Mouse (Mus musculus) cerebellum, adult 18-20 months (tissue): ENCODE measurements around the gene Spsb2.
"Not testable (repeated sequence)": the region's sequence is repeated elsewhere in the genome, so short reads cannot be mapped to it uniquely, and the experiment has no call there.

Source experiments
- DNase-seq, 2 experiments: peaks; one replicate each; pipeline ENCODE4 v3.0.0; 2021

The Spsb2 gene

DNA sequence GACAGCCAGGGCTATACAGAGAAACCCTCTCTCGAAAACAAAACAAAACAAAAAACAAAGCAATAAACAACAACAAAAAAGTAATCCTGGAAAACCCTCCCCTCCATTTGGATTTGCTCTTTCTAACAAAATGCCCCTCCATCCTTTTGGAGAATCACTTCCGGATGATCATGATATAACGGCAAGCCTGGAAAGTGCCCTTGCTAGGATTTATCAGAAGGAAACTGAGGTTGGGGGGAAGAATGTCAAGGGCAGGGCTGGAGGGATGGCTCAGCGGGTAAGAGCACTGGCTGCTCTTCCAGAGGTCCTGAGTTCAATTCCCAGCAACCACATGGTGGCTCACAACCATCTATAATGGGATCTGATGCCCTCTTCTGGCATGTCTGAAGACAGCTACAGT lies 4.8 kb upstream of the Spsb2 start:
- not testable (repeated sequence) for DNase-seq

DNA sequence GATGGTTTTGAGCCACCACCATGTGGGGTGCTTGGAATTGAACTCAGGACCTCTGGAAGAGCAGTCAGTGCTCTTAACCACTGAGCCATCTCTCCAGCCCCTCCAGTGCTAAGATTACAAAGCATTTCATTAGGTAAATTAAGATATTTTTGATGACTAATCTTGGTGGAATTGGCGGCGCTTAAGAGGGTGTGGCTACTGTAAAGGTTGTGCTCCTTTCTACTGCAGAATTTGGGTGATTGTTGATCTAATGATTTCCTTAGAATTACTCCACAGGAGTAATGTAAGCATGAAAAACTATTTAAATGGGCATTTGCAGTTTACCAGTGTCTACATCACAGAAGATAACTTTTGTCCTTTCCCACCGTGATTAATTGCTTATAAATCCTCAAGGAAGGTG lies 4.1 kb upstream of the Spsb2 start:
- peak in 1 of 2 experiments; percentile 0 for DNase-seq

DNA sequence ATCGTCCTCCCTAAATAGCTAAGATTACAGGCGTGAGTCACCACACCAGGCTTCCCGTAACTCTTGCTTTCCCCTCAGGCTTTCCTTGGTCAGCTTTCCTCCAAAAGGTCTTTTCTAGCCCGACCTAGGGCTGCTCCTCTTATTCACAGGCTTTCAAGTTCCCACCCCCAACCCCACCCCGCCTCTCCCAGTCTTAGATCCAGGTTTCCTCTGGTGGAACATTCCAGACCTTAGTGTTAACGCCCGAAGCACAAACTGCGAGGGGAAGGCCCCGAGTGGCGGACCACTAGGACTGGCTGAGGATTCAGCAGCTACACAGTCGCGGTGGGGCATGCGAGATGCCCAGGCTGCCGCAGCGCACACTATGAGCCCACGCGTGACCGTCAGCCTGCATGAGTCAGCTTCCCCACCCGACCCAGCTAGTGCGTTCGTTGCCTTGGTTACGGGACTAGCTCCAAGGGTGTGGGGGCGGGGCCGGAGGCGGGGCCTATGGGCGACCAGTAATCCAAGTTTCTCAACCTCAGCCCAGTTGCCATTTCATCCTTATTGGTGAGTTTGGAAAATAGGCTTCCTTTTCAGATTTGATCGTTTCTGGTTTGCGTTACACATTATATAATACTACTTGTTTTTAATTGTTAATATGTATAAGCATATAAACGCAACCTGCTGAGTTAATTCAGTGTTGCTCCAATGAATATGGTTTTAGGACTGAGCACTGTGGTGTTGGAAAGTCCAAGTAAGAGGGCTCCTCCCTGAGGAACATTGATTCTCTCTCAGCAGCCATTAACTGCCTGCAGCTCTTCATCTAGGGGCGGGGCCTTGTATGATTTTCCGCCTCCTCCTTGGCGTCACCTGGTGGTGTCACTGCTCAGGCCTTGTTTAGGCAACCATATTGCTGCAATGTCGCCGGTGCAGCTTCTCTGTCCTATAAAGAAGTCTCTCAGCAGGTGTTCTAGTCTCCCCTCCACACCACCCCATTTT lies 2.8 kb upstream of the Spsb2 start:
- DNase-seq: peak; percentile 92 to 93

DNA sequence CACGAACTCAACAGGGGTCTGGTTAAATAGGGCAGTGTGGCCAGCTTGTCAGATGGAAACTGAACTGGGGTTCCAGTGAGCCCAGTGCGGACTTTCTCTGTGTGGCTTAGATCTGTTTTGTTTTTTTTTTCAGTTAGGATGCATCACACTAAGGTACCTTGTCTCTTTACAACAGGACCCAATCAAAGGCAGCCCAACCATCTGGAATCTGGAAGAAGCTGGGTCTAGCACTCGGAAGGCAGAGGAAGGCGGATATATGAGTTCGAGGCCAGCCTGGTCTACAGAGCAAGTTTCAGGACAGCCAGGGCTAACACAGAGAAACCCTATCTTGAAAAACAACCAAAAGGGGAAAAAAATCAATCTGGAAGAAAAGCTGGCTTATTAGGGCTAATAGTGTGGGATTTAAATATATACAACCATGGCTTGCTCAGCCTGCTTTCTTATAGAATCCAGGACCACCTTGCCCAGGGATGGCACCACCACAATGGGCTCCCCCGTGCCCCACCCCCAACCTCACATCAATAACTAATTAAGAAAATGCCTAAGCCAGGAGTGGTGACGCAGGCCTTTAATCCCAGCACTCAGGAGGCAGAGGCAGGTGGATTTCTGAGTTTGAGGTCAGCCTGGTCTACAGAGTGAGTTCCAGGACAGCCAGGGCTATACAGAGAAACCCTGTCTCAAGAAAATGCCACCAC lies 1.9 kb upstream of the Spsb2 start:
- peak; percentile 11 to 23 for DNase-seq

DNA sequence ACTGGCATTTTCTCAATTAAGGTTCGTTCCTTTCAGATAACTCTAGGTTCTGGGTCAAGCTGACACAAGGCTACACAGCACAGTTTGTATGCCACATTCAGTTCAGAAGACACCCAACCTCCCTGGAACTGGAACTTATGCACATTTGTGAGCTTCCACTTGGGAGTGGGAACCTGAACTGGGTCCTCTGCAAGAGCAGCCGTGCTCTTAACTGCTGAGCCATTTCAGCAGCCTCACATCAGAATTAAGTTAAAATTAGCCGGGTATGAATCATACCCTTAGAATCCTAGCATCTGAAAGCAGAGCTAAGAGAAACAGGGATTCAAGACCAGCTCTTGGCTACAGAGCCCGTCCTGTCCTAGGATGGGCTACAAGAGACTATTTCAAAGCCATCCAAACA lies 1.1 kb upstream of the Spsb2 start:
- peak; percentile 3 to 21 for DNase-seq

DNA sequence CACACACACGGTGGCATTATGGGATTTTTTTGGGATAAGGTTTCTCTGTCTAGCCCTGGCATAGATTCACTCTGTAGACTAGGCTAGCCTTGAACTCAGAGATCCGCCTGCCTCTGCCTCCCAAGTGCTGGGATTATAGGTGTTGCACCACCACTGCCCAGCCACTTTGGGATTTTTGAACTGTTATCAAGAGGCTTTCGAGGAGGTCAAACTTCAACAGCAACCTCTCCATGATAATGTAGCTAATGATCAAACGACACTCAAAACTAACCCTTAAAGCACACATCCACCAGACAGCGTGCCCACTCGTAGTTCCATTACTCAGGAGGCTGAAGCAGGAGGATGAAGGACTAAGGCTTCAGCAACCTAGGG lies 489 bp upstream of the Spsb2 start:
- peak in 1 of 2 experiments; percentile 3 for DNase-seq

DNA sequence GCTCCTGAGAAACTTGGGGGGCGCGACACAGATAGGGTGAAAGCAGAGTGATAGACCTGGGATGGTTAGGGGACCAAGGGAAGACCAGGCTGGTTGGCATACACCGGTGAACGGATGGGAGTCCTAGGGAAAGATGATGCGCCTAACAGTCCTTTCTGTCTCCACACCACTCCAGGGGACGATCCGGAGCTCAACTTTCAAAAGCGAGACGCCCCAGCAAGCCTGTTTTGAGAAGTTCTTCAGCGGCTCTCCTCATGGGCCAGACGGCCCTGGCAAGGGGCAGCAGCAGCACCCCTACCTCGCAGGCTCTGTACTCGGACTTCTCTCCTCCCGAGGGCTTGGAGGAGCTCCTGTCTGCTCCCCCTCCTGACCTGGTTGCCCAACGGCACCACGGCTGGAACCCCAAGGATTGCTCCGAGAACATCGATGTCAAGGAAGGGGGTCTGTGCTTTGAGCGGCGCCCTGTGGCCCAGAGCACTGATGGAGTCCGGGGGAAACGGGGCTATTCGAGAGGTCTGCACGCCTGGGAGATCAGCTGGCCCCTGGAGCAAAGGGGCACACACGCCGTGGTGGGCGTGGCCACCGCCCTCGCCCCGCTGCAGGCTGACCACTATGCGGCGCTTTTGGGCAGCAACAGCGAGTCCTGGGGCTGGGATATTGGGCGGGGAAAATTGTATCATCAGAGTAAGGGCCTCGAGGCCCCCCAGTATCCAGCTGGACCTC lies 752 bp downstream of the Spsb2 start:
- peak; percentile 86 to 90 for DNase-seq

DNA sequence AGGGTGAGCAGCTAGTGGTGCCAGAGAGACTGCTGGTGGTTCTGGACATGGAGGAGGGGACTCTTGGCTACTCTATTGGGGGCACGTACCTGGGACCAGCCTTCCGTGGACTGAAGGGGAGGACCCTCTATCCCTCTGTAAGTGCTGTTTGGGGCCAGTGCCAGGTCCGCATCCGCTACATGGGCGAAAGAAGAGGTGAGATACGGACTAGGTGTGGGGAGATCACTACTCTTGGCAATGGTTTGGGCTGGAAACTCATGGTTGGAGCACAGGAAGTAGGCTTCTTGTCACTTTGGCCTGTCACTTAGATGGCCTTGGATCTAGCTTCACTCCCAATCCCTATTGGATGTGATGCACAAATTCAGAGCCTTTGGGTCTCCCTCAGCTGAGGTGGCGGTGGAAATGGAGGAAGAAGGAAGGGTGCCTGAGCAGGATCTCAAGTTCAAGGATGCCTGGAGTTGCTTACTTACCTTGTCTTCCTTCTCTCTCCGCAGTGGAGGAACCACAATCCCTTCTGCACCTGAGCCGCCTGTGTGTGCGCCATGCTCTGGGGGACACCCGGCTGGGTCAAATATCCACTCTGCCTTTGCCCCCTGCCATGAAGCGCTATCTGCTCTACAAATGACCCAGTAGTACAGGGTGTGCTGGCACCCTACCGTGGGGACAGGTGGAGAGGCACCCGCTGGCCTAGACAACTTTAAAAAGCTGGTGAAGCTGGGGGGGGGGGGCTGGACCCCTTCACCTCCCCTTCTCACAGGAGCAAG lies 1.5 kb downstream of the Spsb2 start:
- peak in 1 of 2 experiments; percentile 21 for DNase-seq

DNA sequence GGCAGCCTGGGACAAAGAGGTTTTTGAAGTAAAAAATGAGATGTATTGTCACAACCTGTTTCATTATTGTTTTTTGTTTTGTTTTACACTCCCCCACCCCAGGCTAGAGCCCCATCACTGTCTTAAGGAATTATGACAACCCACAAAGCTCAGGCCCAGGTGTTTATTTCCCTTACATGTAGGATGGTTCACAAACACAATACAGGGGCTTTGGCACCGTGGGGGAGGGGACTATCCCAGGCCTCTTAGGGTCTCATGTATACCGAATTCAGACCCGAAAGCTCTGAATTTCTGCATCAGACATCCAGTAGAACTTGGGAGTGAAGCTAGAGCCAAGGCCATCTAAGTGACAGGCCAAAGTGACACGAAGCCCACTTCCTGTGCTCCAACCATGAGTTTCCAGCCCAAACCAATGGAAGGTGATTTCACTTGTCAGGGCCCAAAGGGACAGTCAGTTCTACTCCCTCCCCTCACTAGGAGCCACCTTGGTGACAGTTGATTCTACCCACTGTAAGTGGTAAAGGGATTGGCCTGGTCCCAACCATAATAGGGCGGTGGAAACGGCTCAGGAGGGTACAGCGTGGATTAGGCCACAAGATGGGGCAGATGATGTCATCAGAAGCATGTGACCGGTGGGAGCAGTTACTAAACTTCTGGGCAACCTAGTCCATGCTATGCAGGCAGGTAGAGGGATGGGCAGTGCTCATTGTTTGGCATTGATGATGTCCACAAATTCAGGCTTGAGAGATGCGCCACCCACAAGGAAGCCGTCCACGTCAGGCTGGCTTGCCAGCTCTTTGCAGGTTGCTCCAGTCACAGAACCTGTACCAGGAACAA lies 2.3 kb downstream of the Spsb2 start:
- peak in 1 of 2 experiments; percentile 24 for DNase-seq

DNA sequence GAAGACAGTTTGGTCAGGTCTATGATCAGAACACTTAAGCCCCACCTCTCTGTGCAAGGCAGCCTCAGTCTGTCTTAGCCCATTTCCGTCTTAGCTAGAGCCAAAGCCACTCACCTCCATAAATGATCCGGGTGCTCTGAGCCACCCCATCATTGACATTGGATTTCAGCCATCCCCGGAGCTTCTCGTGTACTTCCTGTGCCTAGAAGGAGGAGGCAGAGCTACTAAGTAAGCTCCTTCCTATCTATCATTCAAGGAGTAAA lies 2.9 kb downstream of the Spsb2 start:
- no peak for DNase-seq

DNA sequence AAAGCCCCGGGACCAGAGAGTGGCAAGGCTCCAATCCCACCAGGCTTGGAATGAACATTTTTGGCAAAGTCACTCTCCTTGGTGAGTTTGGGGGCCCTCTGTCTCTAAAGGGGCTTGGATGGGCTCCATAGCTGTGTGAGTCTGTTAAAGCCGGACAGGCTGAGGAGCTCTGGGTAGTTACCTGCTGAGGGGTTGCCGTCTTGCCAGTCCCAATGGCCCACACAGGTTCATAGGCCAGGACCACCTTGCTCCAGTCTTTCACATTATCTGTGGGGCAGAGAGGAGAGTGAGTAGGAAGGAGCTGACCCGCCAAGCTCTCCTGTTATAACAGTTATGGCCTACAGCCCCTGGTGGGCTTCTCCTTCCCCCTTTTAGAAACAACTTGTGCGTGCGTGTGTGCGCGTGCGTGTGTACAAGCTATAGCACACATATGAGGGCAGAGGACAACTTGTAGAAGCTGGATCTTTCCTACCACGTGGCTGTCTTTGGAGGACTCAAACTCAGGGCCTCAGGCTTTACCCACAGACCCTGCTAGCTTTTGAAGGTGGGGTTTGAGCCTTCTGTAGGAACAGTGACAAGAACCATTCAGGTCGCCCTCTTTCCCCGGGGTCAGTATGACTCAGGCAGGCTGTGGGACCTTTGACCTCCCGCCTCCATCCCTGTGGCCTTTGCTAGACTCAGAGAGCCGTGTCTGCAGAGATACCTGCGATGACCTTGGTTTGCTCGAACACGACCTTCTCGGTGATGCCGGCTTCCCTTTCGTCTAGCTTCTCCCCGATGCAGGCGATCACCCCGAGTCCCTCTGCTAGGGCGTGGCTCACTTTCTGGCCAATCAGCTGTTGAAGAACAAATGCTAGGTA lies 3.5 kb downstream of the Spsb2 start:
- DNase-seq: peak in 1 of 2 experiments; percentile 26

DNA sequence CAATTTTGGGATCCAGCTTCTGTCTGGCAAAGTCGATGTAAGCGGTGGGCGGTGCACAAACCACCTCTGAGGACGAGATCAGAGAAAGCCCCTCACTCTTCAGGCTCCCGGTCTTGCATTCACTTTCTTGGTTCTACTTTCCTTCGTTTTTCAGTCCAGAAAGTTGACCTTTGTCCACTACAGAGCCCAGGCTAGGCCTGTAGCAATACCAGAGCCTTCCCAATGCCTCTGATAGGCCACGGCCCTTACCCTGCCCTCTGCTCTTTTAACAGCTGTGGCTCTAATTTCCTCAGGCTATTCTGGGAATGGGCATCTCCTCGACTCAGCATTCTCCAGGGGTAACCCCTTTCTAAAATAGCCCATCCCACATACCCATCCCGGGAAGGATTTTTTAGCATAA lies 4.4 kb downstream of the Spsb2 start:
- DNase-seq: peak in 1 of 2 experiments; percentile 43

DNA sequence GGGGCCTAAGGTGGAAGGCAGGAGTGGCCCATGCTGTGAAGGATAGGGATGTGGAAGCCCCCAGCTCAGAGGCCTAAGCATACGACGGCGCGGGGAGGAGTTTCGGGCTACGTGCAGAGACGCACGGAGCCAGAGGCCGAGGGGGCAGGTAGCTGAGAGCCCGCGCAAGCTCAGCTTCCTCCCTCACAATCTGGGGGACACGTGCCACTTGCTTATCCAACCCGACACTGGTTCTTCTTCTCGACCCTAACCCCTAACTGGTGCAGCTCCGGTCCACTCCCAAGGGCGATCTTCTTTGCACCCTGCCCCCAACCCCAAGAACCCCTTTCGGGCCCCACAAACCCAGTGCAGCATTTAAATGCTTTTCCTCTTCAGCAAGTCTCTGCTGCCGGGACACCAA lies 5.0 kb downstream of the Spsb2 start:
- DNase-seq: peak; percentile 80 to 81

DNA sequence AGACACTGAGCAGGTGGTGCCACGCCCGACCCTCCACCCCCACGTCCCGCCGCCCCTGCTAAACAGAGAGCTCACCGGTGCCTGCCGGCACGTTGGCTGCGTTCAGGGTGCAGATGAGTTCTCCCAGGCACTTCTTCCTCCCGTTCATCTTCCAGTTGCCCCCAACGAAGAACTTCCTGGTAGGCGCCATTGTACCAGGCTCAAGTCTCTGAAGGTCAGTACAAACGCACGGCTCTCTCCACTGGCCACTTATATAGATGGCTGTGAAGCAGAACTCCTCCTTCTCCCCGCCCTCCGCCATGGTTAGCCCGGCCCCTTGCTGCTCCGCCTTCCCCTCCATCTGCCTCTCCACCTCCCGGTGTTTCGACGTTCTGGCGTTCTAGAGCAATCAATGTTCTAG lies 5.5 kb downstream of the Spsb2 start, which contains the start of gene Tpi1:
Tpi1 (minus strand) TSS at position 364 of the 400 bp plus-strand sequence.
- peak; percentile 90 to 94 for DNase-seq

DNA sequence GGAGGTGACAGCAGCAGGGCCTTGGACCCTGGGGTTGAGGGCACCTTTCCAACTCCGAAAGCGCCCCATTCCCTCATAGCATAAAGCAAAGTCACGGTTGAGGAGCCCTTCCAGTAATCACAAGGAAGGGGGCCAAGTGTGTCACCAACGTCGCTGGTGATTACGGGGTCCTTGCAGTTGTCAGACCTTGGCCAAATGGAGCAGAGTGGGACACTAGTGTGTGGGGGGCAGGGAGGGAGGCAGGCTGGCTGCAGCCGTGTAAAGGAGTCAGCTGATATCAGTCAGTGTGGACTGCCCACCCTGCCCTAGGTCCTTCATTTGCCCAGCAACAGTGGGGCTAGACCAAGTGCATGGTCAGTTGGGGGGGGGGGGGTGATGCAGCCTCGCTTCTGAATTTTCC lies 6.0 kb downstream of the Spsb2 start:
- DNase-seq: no peak

DNA sequence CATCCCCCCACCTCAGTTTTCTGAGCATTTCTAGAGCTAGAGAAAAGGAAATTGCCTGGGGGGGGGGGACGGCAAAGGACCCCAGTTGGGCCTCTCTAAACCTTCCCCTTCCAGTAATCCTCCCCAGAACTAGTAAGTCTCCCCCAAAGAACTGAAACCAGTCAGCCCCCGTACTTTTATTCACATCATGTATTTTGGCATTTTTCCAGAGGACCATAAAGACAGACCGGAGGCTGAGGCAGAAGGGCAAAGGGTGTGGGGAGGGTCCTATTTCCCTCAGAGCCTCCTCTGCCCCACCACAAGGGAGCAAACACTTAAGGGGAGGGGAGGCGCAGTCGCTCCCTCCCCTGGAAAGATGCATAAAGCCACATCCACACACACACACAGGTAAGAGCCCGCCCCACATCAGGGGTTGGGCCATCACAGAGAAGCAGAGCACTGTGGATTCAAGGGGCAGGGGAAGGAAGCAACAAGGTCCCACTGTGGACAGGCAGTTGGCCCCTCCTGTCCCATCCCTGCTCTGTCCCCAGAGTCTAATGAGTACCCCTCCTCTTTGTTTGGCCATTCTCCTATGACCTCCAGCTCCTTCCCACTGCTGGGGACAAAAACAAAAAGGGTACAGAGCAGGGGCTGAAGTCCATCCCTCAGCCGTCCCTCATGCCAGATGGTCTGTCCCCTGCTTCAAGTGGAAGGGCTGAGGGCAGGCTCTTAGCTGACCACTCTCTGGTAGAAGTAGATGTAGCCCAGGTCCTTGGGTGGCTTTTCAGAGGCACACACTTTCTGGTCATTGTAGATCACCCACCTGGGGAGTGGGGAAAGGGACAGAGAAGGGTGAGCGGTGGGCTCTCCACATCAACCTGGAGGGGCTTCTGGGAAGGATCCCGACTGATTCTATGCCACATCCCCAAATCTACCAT lies 6.7 kb downstream of the Spsb2 start:
- peak in 1 of 2 experiments; percentile 12 for DNase-seq

DNA sequence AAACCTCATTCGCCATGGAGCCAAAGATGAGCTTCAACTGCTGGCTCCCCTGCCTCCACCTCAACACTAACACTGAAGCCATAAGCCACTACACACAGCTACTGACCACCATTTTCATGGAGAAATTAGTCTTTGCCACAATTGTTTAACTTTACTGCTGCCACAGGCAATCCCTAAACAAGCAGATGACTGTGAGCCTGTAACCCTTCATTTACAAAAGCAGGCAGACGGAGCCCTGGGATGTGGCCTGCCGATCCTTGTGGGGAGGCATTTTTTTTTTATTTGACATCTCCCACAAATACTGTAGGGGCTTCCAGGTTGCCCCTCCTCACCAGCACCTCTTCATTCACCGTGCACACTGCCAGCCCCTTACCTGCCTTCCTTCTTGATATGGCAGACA lies 8.2 kb downstream of the Spsb2 start:
- DNase-seq: no peak

DNA sequence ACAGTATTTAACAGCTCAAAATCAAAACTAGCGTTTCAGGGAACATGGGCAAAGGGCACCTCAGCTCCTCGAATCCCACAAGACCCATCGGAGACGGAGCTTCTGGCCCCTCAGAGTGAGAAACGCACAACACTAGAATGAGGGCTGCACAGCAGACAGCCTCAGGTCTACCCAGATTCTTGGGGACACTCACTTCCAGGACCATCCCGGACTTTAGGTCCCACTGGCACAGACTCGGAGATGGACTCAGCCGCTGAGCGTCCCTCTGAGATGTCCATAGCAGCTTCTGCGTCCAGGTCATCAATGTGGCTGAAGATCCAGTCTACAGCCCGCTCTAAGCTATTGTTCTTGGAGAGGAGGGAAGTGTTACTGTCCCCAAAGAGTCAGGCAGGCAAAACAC lies 8.7 kb downstream of the Spsb2 start:
- DNase-seq: peak in 1 of 2 experiments; percentile 4

DNA sequence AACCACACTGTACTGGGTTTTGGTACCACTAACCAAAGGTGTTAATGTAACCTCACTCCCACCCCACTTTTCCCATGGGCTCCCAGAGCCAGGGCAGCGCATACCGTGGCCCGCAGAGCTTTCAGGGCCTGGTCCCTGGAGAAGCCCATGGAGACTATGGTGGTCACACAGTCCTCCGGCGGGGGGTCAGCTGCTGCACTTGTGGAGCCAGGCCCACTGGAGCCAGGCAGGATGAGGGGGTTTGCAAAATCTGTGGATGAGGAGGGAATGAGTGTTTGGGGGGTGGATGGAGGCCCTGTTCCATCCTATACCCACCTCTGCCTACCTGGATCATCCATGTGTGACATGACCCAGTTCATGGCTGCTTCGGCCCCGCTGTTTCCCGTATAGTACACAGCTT lies 9.1 kb downstream of the Spsb2 start:
- peak in 1 of 2 experiments; percentile 7 for DNase-seq

DNA sequence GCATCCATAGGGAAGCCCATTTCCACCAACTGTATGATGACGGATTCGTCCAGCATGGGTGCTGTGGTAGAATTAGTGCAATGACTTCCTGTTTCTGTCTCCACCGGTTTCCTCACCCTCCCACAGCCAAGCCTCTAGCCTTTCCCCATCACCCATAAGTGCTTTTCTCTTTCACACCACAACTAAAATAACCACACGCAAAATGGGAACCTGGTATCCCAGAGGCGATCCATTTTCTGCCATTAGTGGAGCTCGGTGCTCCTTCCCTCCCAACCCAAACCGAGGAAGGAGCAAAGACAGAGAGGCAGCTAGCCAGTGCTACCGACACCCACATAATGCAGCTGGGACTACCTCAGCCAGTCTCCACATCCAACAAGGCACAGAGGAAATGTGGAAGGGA lies 9.5 kb downstream of the Spsb2 start:
- DNase-seq: no peak
